Mouse (Mus musculus) kidney, adult 2 months (tissue): ENCODE measurements around the gene Slco1a5. TPM values are rescaled to one million over a fixed set of nuclear protein-coding genes. Genes with fewer than 3 reads are reported as not detected.

ENCODE experiments used
- DNase-seq: peaks from one replicate; pipeline ENCODE4 v3.0.0; 2021
- H3K27ac ChIP-seq: fragments of 200-500 bp; 2 replicates; pipeline ENCODE4 v1.5.1; 2012; ENCODE audit warnings: low read depth, low read length, control low read depth, inconsistent platforms; ENCODE audit not compliant: insufficient read depth
- H3K27me3 ChIP-seq: fragments of 200-500 bp; replicated peaks from 2 replicates; pipeline ENCODE4 v1.6.1; 2012; ENCODE audit warnings: mild to moderate bottlenecking, moderate library complexity, low read length, inconsistent platforms; ENCODE audit not compliant: control insufficient read depth, insufficient read depth
- H3K36me3 ChIP-seq: fragments of 200-500 bp; 2 replicates; pipeline ENCODE4 v1.6.1; 2012; ENCODE audit warnings: mild to moderate bottlenecking, moderate library complexity, low read length, inconsistent platforms; ENCODE audit not compliant: control insufficient read depth, insufficient read depth
- H3K4me1 ChIP-seq: fragments of 200-500 bp; 2 replicates; pipeline ENCODE4 v1.6.1; 2011; ENCODE audit warnings: low read length; ENCODE audit not compliant: control insufficient read depth, insufficient read depth
- H3K4me3 ChIP-seq: fragments of 200-500 bp; 2 replicates; pipeline ENCODE4 v1.5.1; 2011; ENCODE audit warnings: mild to moderate bottlenecking, low read depth, low read length, control low read depth; ENCODE audit not compliant: insufficient read depth
- CTCF ChIP-seq: fragments of 200-500 bp; conservative IDR thresholded peaks from 2 replicates; pipeline ENCODE4 v1.5.1; 2011; ENCODE audit warnings: low read depth, mild to moderate bottlenecking, control low read depth, low read length, moderate library complexity, mixed read lengths; ENCODE audit not compliant: insufficient read depth, insufficient read length
- POLR2A ChIP-seq: fragments of 200-500 bp; IDR thresholded peaks from one replicate; pipeline ENCODE4 v1.6.1; 2011; ENCODE audit warnings: low read depth, low read length, control low read depth
- WGBS: fragments of 180-500 bp; shearing (Covaris S2); methylation state at CpG from one replicate; pipeline ENCODE4 v1.1.7; 2018; 5-methylcytosine and 5-hydroxymethylcytosine counted together
- polyA plus RNA-seq: library from polyadenylated mRNA; depleted of rRNA; stranded (reverse); fragments of >200 nt; gene quantifications from 2 replicates; pipeline ENCODE4 v1.2.3, GENCODE M21; 2012

The Slco1a5 gene
- polyA plus RNA-seq, 1 experiment, result not detected

GRCm38 (mm10) chr6:142338961-142339360, 16.2 kb upstream of the Slco1a5 start:
- TF ChIP-seq POLR2A (no peak), CTCF (no peak)
- DNase-seq, result no peak
- no peaks in the 10 kb centered on the region for H3K36me3 ChIP-seq
- H3K4me3 ChIP-seq, result no peak overlapping the region
- H3K27ac ChIP-seq, result no peak overlapping the region
- 75% methylated on average over 2 of the region's 2 CpGs for WGBS
- H3K27me3 ChIP-seq, result no peaks in the 10 kb centered on the region; the same call in 1 of the 2 replicates
- no peaks in the 10 kb centered on the region for H3K4me1 ChIP-seq

- no peak overlapping the region for H3K4me3 ChIP-seq
- no peak for DNase-seq
- no peaks in the 10 kb centered on the region for H3K27me3 ChIP-seq
- no peak overlapping the region for H3K27ac ChIP-seq
- H3K4me1 ChIP-seq, result no peaks in the 10 kb centered on the region
- no peaks in the 10 kb centered on the region for H3K36me3 ChIP-seq
- TF ChIP-seq POLR2A (no peak), CTCF (no peak)
- 55% methylated on average over 1 of the region's 1 CpGs for WGBS
These were observed 6.4 kb upstream of the Slco1a5 start for GRCm38 (mm10) chr6:142329201-142329600.

- no peaks in the 10 kb centered on the region for H3K27me3 ChIP-seq
- TF ChIP-seq POLR2A (no peak), CTCF (peak; percentile 27; the same call in 1 of the 2 replicates)
- H3K27ac ChIP-seq, result no peak overlapping the region
- 54% methylated on average over 3 of the region's 3 CpGs for WGBS
- DNase-seq, result no peak
- H3K36me3 ChIP-seq, result no peaks in the 10 kb centered on the region
- H3K4me3 ChIP-seq, result no peak overlapping the region
- no peaks in the 10 kb centered on the region for H3K4me1 ChIP-seq
These were observed 3.8 kb upstream of the Slco1a5 start for GRCm38 (mm10) chr6:142326598-142326997.

GRCm38 (mm10) chr6:142317106-142317505, 5.7 kb downstream of the Slco1a5 start:
- Histone ChIP-seq H3K4me1 (no peaks in the 10 kb centered on the region), H3K4me3 (no peak overlapping the region), H3K27ac (no peak overlapping the region), H3K36me3 (no peaks in the 10 kb centered on the region), H3K27me3 (no peaks in the 10 kb centered on the region; the same call in 1 of the 2 replicates)
- no peak for TF ChIP-seq POLR2A
- TF ChIP-seq CTCF, result no peak
- DNase-seq, result no peak

- 70% methylated on average over 5 of the region's 5 CpGs for WGBS
- H3K27me3 ChIP-seq, result no peaks in the 10 kb centered on the region; the same call in 1 of the 2 replicates
- TF ChIP-seq POLR2A (no peak), CTCF (no peak)
These were observed 8.5 kb downstream of the Slco1a5 start for GRCm38 (mm10) chr6:142314285-142314684.

GRCm38 (mm10) chr6:142305076-142305475, 17.7 kb downstream of the Slco1a5 start:
- Histone ChIP-seq H3K27me3 (no peaks in the 10 kb centered on the region), H3K4me1 (no peaks in the 10 kb centered on the region), H3K27ac (no peak overlapping the region), H3K36me3 (no peaks in the 10 kb centered on the region), H3K4me3 (no peak overlapping the region)
- DNase-seq, result no peak
- TF ChIP-seq CTCF (no peak), POLR2A (no peak)

More at GRCm38 (mm10) chr6:142314285-142314684, 8.5 kb downstream of the Slco1a5 start:
- H3K36me3 ChIP-seq, result no peaks in the 10 kb centered on the region
- H3K4me3 ChIP-seq, result no peak overlapping the region
- DNase-seq, result peak; percentile 54
- H3K27ac ChIP-seq, result no peak overlapping the region
- H3K4me1 ChIP-seq, result no peaks in the 10 kb centered on the region

- WGBS, result 60% methylated on average over 4 of the region's 4 CpGs
- no peak for TF ChIP-seq POLR2A
- TF ChIP-seq CTCF, result no peak
- no peak within 1 kb of the TSS for H3K4me3 ChIP-seq
- H3K36me3 ChIP-seq, result no peaks in the 10 kb centered on the region
- DNase-seq, result no peak
- H3K27ac ChIP-seq, result no peak within 1 kb of the TSS
- H3K4me1 ChIP-seq, result no peaks in the 10 kb centered on the region
- H3K27me3 ChIP-seq, result no peaks in the 10 kb centered on the region
These were observed 24.7 kb downstream of the Slco1a5 start, which contains the start of gene Iapp for GRCm38 (mm10) chr6:142298098-142298497. Gene Iapp (plus strand): TSS chr6:142298423.
